Mouse (Mus musculus) heart, postnatal 0 days (tissue): ENCODE measurements around the gene Dnmt1. TPM values are rescaled to one million over a fixed set of nuclear protein-coding genes. Genes with fewer than 3 reads are reported as not detected.

Experiments used
- ATAC-seq: fragments of 200-750 bp; cut with Nextera tagmentation; 2 replicates; pipeline ENCODE4 v1.8.0; 2017; ENCODE audit warnings: low read depth, moderate number of reproducible peaks, moderate library complexity; ENCODE audit not compliant: insufficient read depth
- DNase-seq: peaks from one replicate; pipeline ENCODE4 v3.0.0-alpha.2; 2016; ENCODE audit warnings: low spot score
- H3K27ac ChIP-seq: fragments of 300-500 bp; sonication (generic); 2 replicates; pipeline ENCODE4 v1.5.1; 2014; ENCODE audit warnings: low read depth, mild to moderate bottlenecking
- H3K27me3 ChIP-seq: fragments of 300-500 bp; sonication (generic); 2 replicates; pipeline ENCODE4 v1.6.1; 2014; ENCODE audit warnings: low read length, mixed read lengths; ENCODE audit not compliant: control insufficient read depth, insufficient read depth
- H3K36me3 ChIP-seq: fragments of 300-500 bp; sonication (generic); replicated peaks from 2 replicates; pipeline ENCODE4 v1.6.1; 2014; ENCODE audit warnings: low read length, mixed read lengths; ENCODE audit not compliant: control insufficient read depth, insufficient read depth
- H3K4me1 ChIP-seq: fragments of 300-500 bp; sonication (generic); 2 replicates; pipeline ENCODE4 v1.6.1; 2014; ENCODE audit warnings: antibody characterized with exemption; ENCODE audit not compliant: control insufficient read depth, insufficient read depth
- H3K4me2 ChIP-seq: fragments of 300-500 bp; sonication (generic); 2 replicates; pipeline ENCODE4 v1.6.1; 2014; ENCODE audit warnings: low read depth, mild to moderate bottlenecking, low read length, moderate library complexity
- H3K4me3 ChIP-seq: fragments of 300-500 bp; sonication (generic); 2 replicates; pipeline ENCODE4 v1.5.1; 2014; ENCODE audit warnings: low read depth, low read length
- H3K9ac ChIP-seq: fragments of 300-500 bp; sonication (generic); replicated peaks from 2 replicates; pipeline ENCODE4 v1.6.1; 2014; ENCODE audit warnings: low read depth, low read length, mixed read lengths
- H3K9me3 ChIP-seq: fragments of 300-500 bp; sonication (generic); replicated peaks from 2 replicates; pipeline ENCODE4 v1.6.1; 2016; ENCODE audit warnings: low read length; ENCODE audit not compliant: control insufficient read depth
- CTCF ChIP-seq: IDR thresholded peaks from 2 replicates; pipeline ENCODE4 v1.5.1; 2016; ENCODE audit warnings: antibody characterized with exemption, control low read depth, low read depth
- EP300 ChIP-seq: IDR thresholded peaks from 2 replicates; pipeline ENCODE4 v1.6.1; 2016; ENCODE audit warnings: antibody characterized with exemption, low read depth
- WGBS: fragments of 180-500 bp; shearing (Covaris S2); extraction: QIAGEN DNeasy Blood & Tissue Kit; methylation state at CpG from one replicate; pipeline ENCODE4 v1.1.7; 2014; 5-methylcytosine and 5-hydroxymethylcytosine counted together
- polyA plus RNA-seq: library from polyadenylated mRNA; unstranded; fragments of >200 nt; fragmentation: Nextera tagmentation; extraction: Ambion mirVana; gene quantifications from 2 replicates; pipeline ENCODE4 v1.2.1, GENCODE M21; 2015
- total RNA-seq: library from RNA; depleted of rRNA; stranded (reverse); fragments of >200 nt; gene quantifications from 2 replicates; pipeline ENCODE4 v1.2.3, GENCODE M21; 2014; ENCODE audit warnings: low replicate concordance

Gene Dnmt1
- total and polyA plus RNA-seq, 2 experiments from 2014 or later, result 15.4 to 27.4 TPM

GRCm38 (mm10) chr9:20976216-20976960 lies 16.7 kb upstream of the Dnmt1 start, which contains the start of gene S1pr2:
Gene S1pr2, minus strand, starts transcription at chr9:20976781.
- H3K4me2 ChIP-seq, result peak within 1 kb of the TSS; percentile 94
- H3K4me1 ChIP-seq, result peaks cover 26% of the 10 kb centered on the region; the same call in 1 of the 2 replicates
- H3K9ac ChIP-seq, result peak within 1 kb of the TSS; percentile 80
- under 1% methylated on average over 47 of the region's 47 CpGs for WGBS
- no peaks in the 10 kb centered on the region for H3K9me3 ChIP-seq
- H3K27me3 ChIP-seq, result no peaks in the 10 kb centered on the region
- ATAC-seq (peak; percentile 73), DNase-seq (peak; percentile 80)
- no peak for TF ChIP-seq CTCF
- H3K4me3 ChIP-seq, result peak within 1 kb of the TSS; percentile 82
- H3K27ac ChIP-seq, result peak within 1 kb of the TSS; percentile 86
- H3K36me3 ChIP-seq, result no peaks in the 10 kb centered on the region

- peak overlapping the region; percentile 82 for H3K4me3 ChIP-seq
- H3K4me2 ChIP-seq, result peak overlapping the region; percentile 94
- H3K9ac ChIP-seq, result peak overlapping the region; percentile 80
- peaks cover 26% of the 10 kb centered on the region; the same call in 1 of the 2 replicates for H3K4me1 ChIP-seq
- no peaks in the 10 kb centered on the region for H3K9me3 ChIP-seq
- WGBS, result 1% methylated on average over 45 of the region's 45 CpGs
- ATAC-seq (peak; percentile 60), DNase-seq (peak; percentile 82)
- no peak for TF ChIP-seq EP300
- no peak for TF ChIP-seq CTCF
- H3K27me3 ChIP-seq, result no peaks in the 10 kb centered on the region
- no peaks in the 10 kb centered on the region for H3K36me3 ChIP-seq
- peak overlapping the region; percentile 86 for H3K27ac ChIP-seq
Measured at GRCm38 (mm10) chr9:20975431-20976215, 15.9 kb upstream of the Dnmt1 start.

GRCm38 (mm10) chr9:20973682-20974075 lies 14.0 kb upstream of the Dnmt1 start:
- Histone ChIP-seq H3K27ac (peak overlapping the region; percentile 47), H3K9me3 (no peaks in the 10 kb centered on the region), H3K4me3 (no peak overlapping the region), H3K36me3 (peaks cover 5% of the 10 kb centered on the region), H3K9ac (no peak overlapping the region), H3K4me2 (peak overlapping the region; percentile 34; the same call in 1 of the 2 replicates), H3K4me1 (peaks cover 26% of the 10 kb centered on the region; the same call in 1 of the 2 replicates), H3K27me3 (no peaks in the 10 kb centered on the region)
- WGBS, result 48% methylated on average over 6 of the region's 6 CpGs
- ATAC-seq (no peak), DNase-seq (no peak)
- no peak for TF ChIP-seq CTCF
- TF ChIP-seq EP300, result no peak

- H3K4me3 ChIP-seq, result no peak overlapping the region
- peaks cover 26% of the 10 kb centered on the region; the same call in 1 of the 2 replicates for H3K4me1 ChIP-seq
- no peaks in the 10 kb centered on the region for H3K27me3 ChIP-seq
- DNase-seq (no peak), ATAC-seq (no peak)
- peak overlapping the region; percentile 34; the same call in 1 of the 2 replicates for H3K4me2 ChIP-seq
- peaks cover 10% of the 10 kb centered on the region for H3K36me3 ChIP-seq
- no peaks in the 10 kb centered on the region for H3K9me3 ChIP-seq
- no peak for TF ChIP-seq EP300
- no peak for TF ChIP-seq CTCF
- WGBS, result 90% methylated on average over 4 of the region's 4 CpGs
- peak overlapping the region; percentile 76 for H3K27ac ChIP-seq
- H3K9ac ChIP-seq, result no peak overlapping the region; the same call in 1 of the 2 replicates
Measured at GRCm38 (mm10) chr9:20973001-20973681, 13.5 kb upstream of the Dnmt1 start.
